Mouse (Mus musculus): ENCODE measurements at regions not wholly inside any gene's neighbourhood (a gene's known extent, or its start where the extent isn't known, plus 50 kb on each side); places are given as distances from the start of the nearest gene placed in this dataset.

DNA sequence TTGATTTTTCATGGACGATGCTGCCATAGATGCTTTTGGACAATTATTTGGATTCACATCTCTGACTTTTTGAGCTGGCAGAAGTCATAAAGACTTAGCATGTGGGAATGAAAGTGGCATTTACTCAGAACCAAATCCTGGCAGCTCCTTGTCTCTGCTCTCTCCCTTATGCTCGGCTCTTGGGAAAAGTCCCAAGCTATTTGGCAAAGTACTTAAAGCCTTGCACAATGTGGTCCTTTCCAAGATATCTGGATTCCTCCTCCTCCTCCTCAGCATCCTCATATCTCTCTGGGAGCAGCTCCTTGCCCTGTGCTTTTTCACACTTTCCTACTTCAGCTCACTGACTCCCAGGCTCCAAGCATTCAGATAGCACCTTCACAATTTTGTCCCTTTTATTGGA, 1995.7 kb upstream of the Lrrc6 start:
- TF ChIP-seq POLR2A (IDR thresholded peaks at IDR 0.05; ENCODE audit: low read depth, low read length) (no peak), CTCF (conservative IDR thresholded peaks at IDR 0.05; ENCODE audit: insufficient read depth, insufficient read length, low read depth, low read length) (no peak)
